Mouse (Mus musculus): ENCODE results near the gene Tor1a. TPM values are rescaled to one million over a fixed set of nuclear protein-coding genes. Genes with fewer than 3 reads are reported as not detected.
"Not testable (repeated sequence)": the region's sequence is repeated elsewhere in the genome, so short reads cannot be mapped to it uniquely, and the experiment has no call there.

Gene Tor1a
- polyA plus RNA-seq, 1 experiment: 75.1 TPM

DNA sequence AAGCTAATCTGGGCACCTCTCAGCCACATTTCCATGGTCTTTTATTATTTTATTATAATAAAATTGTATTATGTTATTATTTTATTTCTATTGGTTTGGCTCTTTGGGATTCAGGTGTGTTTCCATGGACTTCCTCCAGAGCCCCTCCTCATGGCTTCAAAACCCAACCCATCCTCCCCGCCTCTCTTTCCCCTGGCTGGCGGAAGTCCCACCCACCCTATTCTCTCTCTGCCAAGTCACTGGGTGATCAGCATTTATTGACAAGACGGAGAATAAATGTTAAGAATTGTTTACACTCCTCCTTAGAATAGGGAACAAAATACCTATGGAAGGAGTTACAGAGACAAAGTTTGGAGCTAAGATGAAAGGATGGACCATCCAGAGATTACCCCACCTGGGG is 30.9 kb downstream of the Tor1a start:
- H3K9me3 ChIP-seq: no peaks in the 10 kb centered on the region
- peaks cover 11% of the 10 kb centered on the region for H3K27me3 ChIP-seq (replicated peaks)
- H3K4me3 ChIP-seq (replicated peaks): no peak overlapping the region
- no peak for TF ChIP-seq FLI1 (IDR thresholded peaks at IDR 0.05; ENCODE audit: low read length)
- TF ChIP-seq GATA1 (IDR thresholded peaks at IDR 0.05; ENCODE audit: borderline replicate concordance, low read length): no peak
- peaks cover 7% of the 10 kb centered on the region for H3K36me3 ChIP-seq (replicated peaks; ENCODE audit: low read length)
- H3K4me1 ChIP-seq: peaks cover 19% of the 10 kb centered on the region

GRCm38 (mm10) chr2:30933917-30934450 is 33.7 kb downstream of the Tor1a start:
- TF ChIP-seq GATA1 (IDR thresholded peaks at IDR 0.05; ENCODE audit: borderline replicate concordance, low read length): no peak
- TF ChIP-seq FLI1 (IDR thresholded peaks at IDR 0.05; ENCODE audit: low read length): no peak
- no peaks in the 10 kb centered on the region for H3K9me3 ChIP-seq
- H3K36me3 ChIP-seq (replicated peaks; ENCODE audit: low read length): peaks cover 7% of the 10 kb centered on the region
- H3K27me3 ChIP-seq (replicated peaks): peaks cover 11% of the 10 kb centered on the region
- H3K4me3 ChIP-seq (replicated peaks): no peak overlapping the region
- peaks cover 27% of the 10 kb centered on the region for H3K4me1 ChIP-seq

GRCm38 (mm10) chr2:30933032-30933431 is 34.7 kb downstream of the Tor1a start:
- Histone ChIP-seq H3K36me3 (replicated peaks; ENCODE audit: low read length) (peaks cover 7% of the 10 kb centered on the region), H3K4me3 (replicated peaks) (no peak overlapping the region), H3K27me3 (replicated peaks) (peaks cover 11% of the 10 kb centered on the region), H3K9me3 (no peaks in the 10 kb centered on the region), H3K4me1 (peaks cover 32% of the 10 kb centered on the region)
- TF ChIP-seq FLI1 (IDR thresholded peaks at IDR 0.05; ENCODE audit: low read length) (no peak), GATA1 (IDR thresholded peaks at IDR 0.05; ENCODE audit: borderline replicate concordance, low read length) (no peak)

DNA sequence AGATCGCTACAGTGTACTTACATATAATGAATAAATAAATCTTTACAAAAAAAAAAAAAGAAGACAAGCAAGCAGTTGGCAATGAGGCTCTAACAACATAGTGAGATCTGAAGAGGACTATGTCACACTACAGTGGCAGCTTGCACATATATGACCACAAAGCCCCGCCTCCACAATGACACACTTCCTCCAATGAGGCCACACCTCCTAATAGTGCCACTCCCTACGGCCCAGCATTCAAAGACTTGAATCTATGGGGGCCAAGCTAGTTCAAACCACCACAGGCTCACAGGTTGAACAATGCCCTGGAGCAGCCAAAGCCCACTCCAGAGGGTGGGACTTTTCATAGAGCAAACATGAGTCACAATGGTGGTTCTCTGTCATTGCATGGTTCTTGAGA is 35.8 kb downstream of the Tor1a start:
- no peaks in the 10 kb centered on the region for H3K9me3 ChIP-seq
- peaks cover 43% of the 10 kb centered on the region for H3K4me1 ChIP-seq
- no peak overlapping the region for H3K4me3 ChIP-seq (replicated peaks)
- peaks cover 9% of the 10 kb centered on the region for H3K27me3 ChIP-seq (replicated peaks)
- peaks cover 7% of the 10 kb centered on the region for H3K36me3 ChIP-seq (replicated peaks; ENCODE audit: low read length)
- no peak for TF ChIP-seq GATA1 (IDR thresholded peaks at IDR 0.05; ENCODE audit: borderline replicate concordance, low read length)

DNA sequence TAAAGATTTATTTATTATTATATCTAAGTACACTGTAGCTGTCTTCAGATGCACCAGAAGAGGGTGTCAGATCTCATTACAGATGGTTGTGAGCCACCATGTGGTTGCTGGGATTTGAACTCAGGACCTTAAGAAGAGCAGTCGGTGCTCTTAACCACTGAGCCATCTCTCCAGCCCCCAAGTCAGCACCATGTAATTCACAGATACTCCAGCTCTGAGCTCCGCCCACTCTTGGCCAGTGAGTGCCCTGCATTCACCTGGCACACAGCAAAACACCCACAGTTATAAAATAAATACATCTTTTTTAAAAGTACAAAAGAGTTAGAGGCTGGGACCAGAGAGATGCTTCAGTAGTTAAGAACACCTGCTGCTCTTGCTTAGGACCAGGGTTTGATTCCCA is 36.9 kb downstream of the Tor1a start:
- H3K9me3 ChIP-seq; H3K36me3 ChIP-seq (replicated peaks; ENCODE audit: low read length); H3K27me3 ChIP-seq (replicated peaks); H3K4me3 ChIP-seq (replicated peaks): not testable (repeated sequence)
- peaks cover 48% of the 10 kb centered on the region for H3K4me1 ChIP-seq

- TF ChIP-seq GATA1 (IDR thresholded peaks at IDR 0.05; ENCODE audit: borderline replicate concordance, low read length): no peak
- TF ChIP-seq FLI1 (IDR thresholded peaks at IDR 0.05; ENCODE audit: low read length): no peak
- Histone ChIP-seq H3K4me3 (replicated peaks) (peak within 1 kb of the TSS; percentile 92), H3K4me1 (peaks cover 57% of the 10 kb centered on the region), H3K9me3 (no peaks in the 10 kb centered on the region), H3K36me3 (replicated peaks; ENCODE audit: low read length) (peaks cover 7% of the 10 kb centered on the region), H3K27me3 (replicated peaks) (peaks cover 13% of the 10 kb centered on the region)
These were observed 38.2 kb downstream of the Tor1a start, which contains the start of gene Ptges for GRCm38 (mm10) chr2:30929483-30930045. Gene Ptges (minus strand): TSS chr2:30929863.

GRCm38 (mm10) chr2:30928893-30929482 is 38.7 kb downstream of the Tor1a start:
- H3K27me3 ChIP-seq (replicated peaks): peaks cover 16% of the 10 kb centered on the region
- H3K9me3 ChIP-seq: no peaks in the 10 kb centered on the region
- peak overlapping the region; percentile 92 for H3K4me3 ChIP-seq (replicated peaks)
- no peak for TF ChIP-seq GATA1 (IDR thresholded peaks at IDR 0.05; ENCODE audit: borderline replicate concordance, low read length)
- H3K36me3 ChIP-seq (replicated peaks; ENCODE audit: low read length): peaks cover 7% of the 10 kb centered on the region
- H3K4me1 ChIP-seq: peaks cover 53% of the 10 kb centered on the region

- peak overlapping the region; percentile 92 for H3K4me3 ChIP-seq (replicated peaks)
- H3K36me3 ChIP-seq (replicated peaks; ENCODE audit: low read length): peaks cover 7% of the 10 kb centered on the region
- TF ChIP-seq GATA1 (IDR thresholded peaks at IDR 0.05; ENCODE audit: borderline replicate concordance, low read length): no peak
- TF ChIP-seq FLI1 (IDR thresholded peaks at IDR 0.05; ENCODE audit: low read length): no peak
- H3K4me1 ChIP-seq: peaks cover 48% of the 10 kb centered on the region
- H3K9me3 ChIP-seq: no peaks in the 10 kb centered on the region
- H3K27me3 ChIP-seq (replicated peaks): peaks cover 21% of the 10 kb centered on the region
These were observed 39.7 kb downstream of the Tor1a start for GRCm38 (mm10) chr2:30927844-30928628.

DNA sequence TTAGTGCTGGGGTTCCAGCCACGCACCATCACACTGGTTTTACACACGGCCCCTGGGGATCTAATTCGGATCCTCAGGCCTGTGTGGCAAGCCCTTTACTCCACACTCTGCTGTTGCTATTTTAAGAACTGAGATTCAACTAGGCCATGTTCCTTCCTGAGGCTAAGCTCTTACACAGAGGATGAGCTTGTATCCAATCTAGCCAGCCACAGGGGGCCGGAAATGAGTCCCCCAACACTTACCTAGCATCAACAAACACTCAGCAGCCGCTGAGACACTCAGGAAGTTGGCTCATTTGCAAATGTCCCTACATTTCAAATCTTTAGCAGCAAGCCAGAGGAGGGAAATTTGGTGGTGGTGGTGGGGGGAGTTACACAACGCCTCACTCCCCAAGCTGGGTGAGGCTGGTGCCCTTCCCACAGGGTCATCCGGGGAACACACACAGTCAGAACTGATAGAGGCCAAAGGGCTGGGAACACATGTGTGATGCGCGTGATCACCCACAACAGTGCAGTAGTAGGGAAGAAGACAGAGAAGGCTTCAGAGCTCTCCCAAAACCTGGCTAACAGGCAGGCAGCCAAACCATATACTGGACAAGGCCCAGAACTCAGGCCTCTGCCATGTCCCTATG is 40.5 kb downstream of the Tor1a start:
- Histone ChIP-seq H3K36me3 (replicated peaks; ENCODE audit: low read length) (peaks cover 4% of the 10 kb centered on the region), H3K4me1 (peaks cover 48% of the 10 kb centered on the region)

More for the DNA sequence above, 40.5 kb downstream of the Tor1a start:
- Histone ChIP-seq H3K4me3 (replicated peaks) (no peak overlapping the region), H3K9me3 (no peaks in the 10 kb centered on the region), H3K27me3 (replicated peaks) (peaks cover 22% of the 10 kb centered on the region)
- TF ChIP-seq FLI1 (IDR thresholded peaks at IDR 0.05; ENCODE audit: low read length): no peak
- no peak for TF ChIP-seq GATA1 (IDR thresholded peaks at IDR 0.05; ENCODE audit: borderline replicate concordance, low read length)

Data from megakaryocyte, embryonic 14.5 days (primary cell).